Mouse (Mus musculus) inflammation-experienced regulatory T-cells, adult 16 weeks (primary cell): ENCODE results near the gene Olfr1564. TPM values are rescaled to one million over a fixed set of nuclear protein-coding genes. Genes with fewer than 3 reads are reported as not detected.

Experiments
- polyA plus RNA-seq: library from polyadenylated mRNA; unstranded; fragments of 100-300 nt; shearing (Covaris generic); gene quantifications from one replicate; pipeline ENCODE4 v1.2.1, GENCODE M21; 2017

The Olfr1564 gene
- polyA plus RNA-seq = not detected

GRCm38 (mm10) chr17:33221590-33221989 lies at the start of gene Olfr1564:
Gene Olfr1564 (minus strand): TSS chr17:33221690.

GRCm38 (mm10) chr17:33264376-33264775 lies 42.9 kb upstream of the Olfr1564 start, which contains the start of gene Olfr63:
Gene Olfr63 (plus strand): TSS chr17:33264676.

GRCm38 (mm10) chr17:33254530-33255318 lies 33.2 kb upstream of the Olfr1564 start, which contains the start of gene Zfp955a:
Gene Zfp955a (minus strand): TSS chr17:33255145.

GRCm38 (mm10) chr17:33191002-33191401 lies 30.5 kb downstream of the Olfr1564 start, which contains the start of gene Olfr239:
Gene Olfr239 (plus strand): TSS chr17:33191302.

DNA sequence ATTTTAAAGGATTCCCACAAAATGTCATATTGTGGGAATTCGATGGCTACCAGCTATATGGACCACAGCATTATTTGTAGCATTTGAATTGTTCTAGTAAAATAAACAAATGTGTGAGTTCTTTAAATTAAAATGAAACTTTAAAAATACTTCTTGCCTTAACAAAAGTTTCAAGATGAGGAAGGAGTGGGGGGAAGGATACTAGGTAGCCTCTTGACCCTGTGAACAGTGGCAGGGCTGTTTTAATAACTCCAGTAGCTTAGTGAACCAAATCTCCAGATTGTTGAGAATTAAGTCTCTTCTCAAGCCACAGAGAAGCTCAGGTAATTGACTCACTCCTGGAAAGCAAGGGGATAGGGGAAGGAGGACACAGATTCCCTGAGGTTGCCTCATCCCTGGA lies 53.3 kb downstream of the Olfr1564 start, which contains the start of gene Olfr55:
TSS of gene Olfr55 (plus strand) at position 301 of the 400 bp plus-strand sequence.

Other genes starting within 250 kb of the Olfr1564 start
- 19.0 TPM for gene Zfp952, start 228.6 kb downstream of the Olfr1564 start, polyA plus RNA-seq
- 11.1 TPM for gene Zfp763, start 188.3 kb downstream of the Olfr1564 start, polyA plus RNA-seq
- gene 4921501E09Rik, start 153.6 kb downstream of the Olfr1564 start, polyA plus RNA-seq = not detected
- 7.5 TPM for gene Zfp563, start 132.4 kb downstream of the Olfr1564 start, polyA plus RNA-seq
- gene Morc2b, start 82.0 kb downstream of the Olfr1564 start, polyA plus RNA-seq = not detected
- gene Olfr55, start 53.2 kb downstream of the Olfr1564 start, polyA plus RNA-seq = not detected
- not detected for gene Olfr239, start 30.4 kb downstream of the Olfr1564 start, polyA plus RNA-seq
- gene Zfp955a, start 33.5 kb upstream of the Olfr1564 start, polyA plus RNA-seq = 22.5 TPM
- not detected for gene Olfr63, start 43.0 kb upstream of the Olfr1564 start, polyA plus RNA-seq
- 18.0 TPM for gene Zfp955b, start 67.9 kb upstream of the Olfr1564 start, polyA plus RNA-seq
- gene Zfp81, start 137.2 kb upstream of the Olfr1564 start, polyA plus RNA-seq = 10.5 TPM
- gene Zfp101, start 173.0 kb upstream of the Olfr1564 start, polyA plus RNA-seq = 7.8 TPM
- gene Actl9, start 211.2 kb upstream of the Olfr1564 start, polyA plus RNA-seq = not detected